Comparison of ENCODE assay signal across 8 mouse cellular contexts in genomic region chr16:97356499-97357187, GRCm38 (mm10). TPM values are rescaled to one million over a fixed set of nuclear protein-coding genes. Genes with fewer than 3 reads are reported as not detected.
A peak's percentile ranks its signal among the peaks of the same experiment; 100 is the strongest.
DNase-seq lines count a peak whose midpoint lies in the region; TF ChIP-seq lines count a peak whose summit lies in the region.

Bace2 (plus strand) TSS chr16:97356742.

- H3K4me1 ChIP-seq in limb, embryonic 10.5 days, result peaks cover 18% of the 10 kb centered on the region
- peaks cover 6% of the 10 kb centered on the region; the same call in 1 of the 2 replicates for H3K4me1 ChIP-seq in small intestine, adult 2 months (ENCODE audit: control insufficient read depth, insufficient read depth, insufficient read length, low read length)

- TF ChIP-seq CTCF in small intestine, adult 2 months (IDR thresholded peaks at IDR 0.05; ENCODE audit: extremely low read depth, insufficient read length, insufficient replicate concordance, low read depth, low read length), result peak; percentile 34; the same call in 1 of the 2 replicates

- no peaks in the 10 kb centered on the region for H3K9me3 ChIP-seq in limb, embryonic 10.5 days (replicated peaks)

- TF ChIP-seq POLR2A in small intestine, adult 2 months (IDR thresholded peaks at IDR 0.05; ENCODE audit: low read depth, low read length), result no peak; the same call in 1 of the 2 replicates

- WGBS in limb, embryonic 10.5 days, result under 1% methylated on average over 58 of the region's 58 CpGs
- under 1% methylated on average over 58 of the region's 58 CpGs for WGBS in small intestine, adult 2 months

- peaks cover 55% of the 10 kb centered on the region for H3K27me3 ChIP-seq in limb, embryonic 10.5 days (ENCODE audit: low read depth, poor library complexity, severe bottlenecking)
- no peaks in the 10 kb centered on the region for H3K27me3 ChIP-seq in small intestine, adult 2 months (ENCODE audit: control insufficient read depth, insufficient read depth, low read length)

- peak; percentile 67 for DNase-seq in adrenal gland, adult 8-10 months
- peak; percentile 85 for DNase-seq in embryo, embryonic 11 days
- DNase-seq in gastrocnemius, postnatal 36 days, result peak; percentile 63 to 67
- peak; percentile 45 for DNase-seq in induced T-regulatory cell, adult 2 months (ENCODE audit: low read depth)
- peak; percentile 83 for DNase-seq in limb, embryonic 10.5 days (ENCODE audit: low spot score)
- peak; percentile 68 for DNase-seq in mesoderm, embryonic 11.5 days (ENCODE audit: low read depth, low spot score)
- DNase-seq in B cell, adult 2 months, result no peak

- no peaks in the 10 kb centered on the region for H3K36me3 ChIP-seq in limb, embryonic 10.5 days
- H3K36me3 ChIP-seq in small intestine, adult 2 months (ENCODE audit: control insufficient read depth, insufficient read depth, low read length), result no peaks in the 10 kb centered on the region

- H3K4me3 ChIP-seq in limb, embryonic 10.5 days, result peak within 1 kb of the TSS; percentile 73
- peak within 1 kb of the TSS; percentile 59 for H3K4me3 ChIP-seq in small intestine, adult 2 months (ENCODE audit: low read depth, low read length)

- intact Hi-C loops in gastrocnemius, postnatal 36 days (cut with DNase I), result no loop called here

- peak within 1 kb of the TSS; percentile 58; the same call in 1 of the 2 replicates for H3K27ac ChIP-seq in limb, embryonic 10.5 days
- no peak within 1 kb of the TSS for H3K27ac ChIP-seq in small intestine, adult 2 months (ENCODE audit: insufficient read depth, low read depth, low read length)

RNA-seq across cellular contexts. Expression of gene Bace2, which starts in this region (rescaled TPM):
- 10 to 100 TPM; 19.9 to 49.8 (median 23.4) TPM for total RNA-seq in adrenal gland, adult 8-10 months (2022)
- total RNA-seq in gastrocnemius, postnatal 36 days (2021), result 1 to 10 TPM; 3.4 to 6.4 TPM
- 1.5 and 1.8 TPM in 2 replicates for polyA plus RNA-seq in limb, embryonic 10.5 days (2016; fragmentation: Nextera tagmentation; extraction: Ambion mirVana)
- 2.0 and 7.4 TPM in 2 replicates for polyA plus RNA-seq in small intestine, adult 2 months (2012; rRNA removed)

Comparison
In these comparisons a context has a peak if more than half of its experiments do, and no peak if none do; other contexts are left out.
1. DNase-seq: peak in adrenal gland, adult 8-10 months (single experiment), embryo, embryonic 11 days (single experiment), gastrocnemius, postnatal 36 days (2 of 2), induced T-regulatory cell, adult 2 months (single experiment), limb, embryonic 10.5 days (single experiment) and mesoderm, embryonic 11.5 days (single experiment); none in B cell, adult 2 months (0 of 2).